Mouse (Mus musculus): ENCODE results near the gene Sntg2.

DNA sequence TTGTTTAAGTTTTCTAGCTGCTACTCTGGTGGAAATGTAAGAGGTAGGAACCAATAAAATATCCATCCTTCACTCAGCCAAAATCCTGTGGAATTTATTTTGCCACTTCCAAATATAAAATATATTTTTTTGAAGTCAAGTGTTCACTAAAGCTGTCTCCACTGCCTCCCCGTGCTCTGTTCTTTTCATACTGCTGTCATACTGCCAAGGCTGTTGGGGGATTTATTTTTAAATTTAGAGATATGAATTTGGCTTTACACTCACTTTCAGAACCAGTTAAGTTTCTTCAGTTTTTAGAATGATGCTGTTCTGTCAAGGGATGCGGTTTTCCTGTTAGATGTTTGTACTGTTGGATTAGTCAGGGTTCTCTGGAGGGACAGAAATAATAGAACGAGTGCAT is 204.7 kb downstream of the Sntg2 start:
- TF ChIP-seq CTCF (IDR thresholded peaks at IDR 0.05) (no peak), POLR2A (IDR thresholded peaks at IDR 0.05; ENCODE audit: insufficient read depth, low read depth, low read length) (no peak), EP300 (IDR thresholded peaks at IDR 0.05; ENCODE audit: insufficient read depth, low read depth, low read length) (no peak)

Measured in heart, adult 2 months (tissue).